Mouse (Mus musculus): ENCODE data around the gene Eid2. TPM values are rescaled to one million over a fixed set of nuclear protein-coding genes. Genes with fewer than 3 reads are reported as not detected.

The Eid2 gene
- total and polyA plus RNA-seq, 3 experiments = not detected

- H3K79me2 ChIP-seq (ENCODE audit: control insufficient read depth, insufficient read depth, low read length, poor library complexity) = no peaks in the 10 kb centered on the region
- H3K27me3 ChIP-seq (ENCODE audit: control insufficient read depth in 1 of 2, insufficient read depth in 2 of 2, low read length in 2 of 2) = no peaks in the 10 kb centered on the region
- TF ChIP-seq GATA1 (IDR thresholded peaks at IDR 0.05; ENCODE audit: low read depth, low read length) (no peak), CHD1 (IDR thresholded peaks at IDR 0.05; ENCODE audit: low read depth, low read length) (no peak)
- H3K9ac ChIP-seq (ENCODE audit: control insufficient read depth, low read depth, low read length, poor library complexity, severe bottlenecking) = no peak overlapping the region
- no peak for DNase-seq (ENCODE audit: low read depth, low spot score)
- no peaks in the 10 kb centered on the region for H3K9me3 ChIP-seq (replicated peaks; ENCODE audit: insufficient read depth, low read length)
- H3K4me1 ChIP-seq (ENCODE audit: control insufficient read depth in 1 of 2, insufficient read depth in 2 of 2, low read length in 2 of 2) = no peaks in the 10 kb centered on the region
- H3K4me3 ChIP-seq (ENCODE audit: control insufficient read depth in 1 of 2, insufficient read depth in 1 of 2, low read depth in 2 of 2, low read length in 2 of 2) = no peak overlapping the region
- no peak overlapping the region for H3K27ac ChIP-seq (ENCODE audit: control insufficient read depth, low read depth, low read length)
- no peaks in the 10 kb centered on the region for H3K36me3 ChIP-seq (ENCODE audit: control insufficient read depth in 1 of 2, insufficient read depth in 2 of 2, low read length in 2 of 2)
Measured at GRCm38 (mm10) chr7:28290165-28290564, 22.5 kb downstream of the Eid2 start.

GRCm38 (mm10) chr7:28290638-28291590 is 23.2 kb downstream of the Eid2 start, which contains the start of gene Selenov:
Selenov (minus strand) TSS chr7:28291186.
- no peaks in the 10 kb centered on the region for H3K36me3 ChIP-seq (ENCODE audit: control insufficient read depth in 1 of 2, insufficient read depth in 2 of 2, low read length in 2 of 2)
- no peaks in the 10 kb centered on the region for H3K27me3 ChIP-seq (ENCODE audit: control insufficient read depth in 1 of 2, insufficient read depth in 2 of 2, low read length in 2 of 2)
- H3K9me3 ChIP-seq (replicated peaks; ENCODE audit: insufficient read depth, low read length) = no peaks in the 10 kb centered on the region
- H3K27ac ChIP-seq (ENCODE audit: control insufficient read depth, low read depth, low read length) = no peak within 1 kb of the TSS
- no peaks in the 10 kb centered on the region for H3K79me2 ChIP-seq (ENCODE audit: control insufficient read depth, insufficient read depth, low read length, poor library complexity)
- H3K9ac ChIP-seq (ENCODE audit: control insufficient read depth, low read depth, low read length, poor library complexity, severe bottlenecking) = no peak within 1 kb of the TSS
- TF ChIP-seq TBP (IDR thresholded peaks at IDR 0.05; ENCODE audit: low read depth, low read length) = no peak
- TF ChIP-seq POLR2A (IDR thresholded peaks at IDR 0.05; ENCODE audit: control insufficient read depth in 1 of 2, insufficient read depth in 1 of 2, low read depth in 1 of 2, low read length in 2 of 2, poor library complexity in 1 of 2) = no peak
- no peak for TF ChIP-seq NRF1 (IDR thresholded peaks at IDR 0.05; ENCODE audit: insufficient read depth, low read depth, low read length, poor library complexity, severe bottlenecking)
- TF ChIP-seq MXI1 (IDR thresholded peaks at IDR 0.05; ENCODE audit: low read depth, low read length) = no peak
- no peak for DNase-seq (ENCODE audit: low read depth, low spot score)
- H3K4me3 ChIP-seq (ENCODE audit: control insufficient read depth in 1 of 2, insufficient read depth in 1 of 2, low read depth in 2 of 2, low read length in 2 of 2) = no peak within 1 kb of the TSS
- no peaks in the 10 kb centered on the region for H3K4me1 ChIP-seq (ENCODE audit: control insufficient read depth in 1 of 2, insufficient read depth in 2 of 2, low read length in 2 of 2)

GRCm38 (mm10) chr7:28294481-28294880 is 26.8 kb downstream of the Eid2 start:
- H3K79me2 ChIP-seq (ENCODE audit: control insufficient read depth, insufficient read depth, low read length, poor library complexity) = no peaks in the 10 kb centered on the region
- no peak overlapping the region for H3K27ac ChIP-seq (ENCODE audit: control insufficient read depth, low read depth, low read length)
- DNase-seq (ENCODE audit: low read depth, low spot score) = no peak
- H3K36me3 ChIP-seq (ENCODE audit: control insufficient read depth in 1 of 2, insufficient read depth in 2 of 2, low read length in 2 of 2) = no peaks in the 10 kb centered on the region
- H3K9me3 ChIP-seq (replicated peaks; ENCODE audit: insufficient read depth, low read length) = no peaks in the 10 kb centered on the region
- H3K9ac ChIP-seq (ENCODE audit: control insufficient read depth, low read depth, low read length, poor library complexity, severe bottlenecking) = no peak overlapping the region
- TF ChIP-seq MAFK (IDR thresholded peaks at IDR 0.05; ENCODE audit: borderline replicate concordance, low read depth, low read length) = no peak
- TF ChIP-seq MEF2A (IDR thresholded peaks at IDR 0.05; ENCODE audit: extremely low read depth, insufficient replicate concordance, low read depth, low read length, poor library complexity, severe bottlenecking) = no peak
- TF ChIP-seq RAD21 (IDR thresholded peaks at IDR 0.05; ENCODE audit: low read depth, low read length) = no peak
- TF ChIP-seq BHLHE40 (IDR thresholded peaks at IDR 0.05; ENCODE audit: borderline replicate concordance, low read depth, low read length) = no peak
- no peak for TF ChIP-seq TCF12 (IDR thresholded peaks at IDR 0.05; ENCODE audit: low read depth, low read length)
- TF ChIP-seq GABPA (IDR thresholded peaks at IDR 0.05; ENCODE audit: low read depth, low read length) = no peak
- TF ChIP-seq MYB (IDR thresholded peaks at IDR 0.05; ENCODE audit: low read depth, low read length) = no peak
- H3K4me1 ChIP-seq (ENCODE audit: control insufficient read depth in 1 of 2, insufficient read depth in 2 of 2, low read length in 2 of 2) = no peaks in the 10 kb centered on the region
- H3K4me3 ChIP-seq (ENCODE audit: control insufficient read depth in 1 of 2, insufficient read depth in 1 of 2, low read depth in 2 of 2, low read length in 2 of 2) = no peak overlapping the region
- H3K27me3 ChIP-seq (ENCODE audit: control insufficient read depth in 1 of 2, insufficient read depth in 2 of 2, low read length in 2 of 2) = no peaks in the 10 kb centered on the region
